ENCODE assay signal across 24 mouse cellular contexts in genomic region chr12:70018153-70018552, GRCm38 (mm10). TPM values are rescaled to one million over a fixed set of nuclear protein-coding genes. Genes with fewer than 3 reads are reported as not detected.
DNase-seq lines count a peak whose midpoint lies in the region; ATAC-seq and TF ChIP-seq lines count a peak whose summit lies in the region.
"Had no signal": no experiment of that assay in that cellular context is flagged by ENCODE, and none has a peak within 500 bp of the region (broad histone marks: within the 10 kb centered on the region; RNA-seq: fewer than 3 reads in every experiment).

No protein-coding gene starts in this region.

- TF ChIP-seq CTCF in left cerebral cortex, adult 2 months (IDR thresholded peaks at IDR 0.05), result no peak

- H3K27ac ChIP-seq in left cerebral cortex, adult 2 months, result peak overlapping the region; percentile 11; the same call in 1 of the 2 replicates
- H3K27ac ChIP-seq: embryonic facial prominence, embryonic 12.5 days; forebrain, embryonic 13.5 days; limb, embryonic 10.5 days had no signal

- DNase-seq in left cerebral cortex, adult 2 months (ENCODE audit: extremely low spot score in 1 of 2, low spot score in 2 of 2), result no peak
- no peak for DNase-seq in left cerebral cortex, postnatal 4 days
- peak; percentile 54 for DNase-seq in thymus, postnatal 0 days (ENCODE audit: low spot score)
- DNase-seq in cerebellum, adult 18-20 months, result no peak
- DNase-seq in cerebellum, adult 9-11 months, result no peak
- DNase-seq in spleen, postnatal 10 days (ENCODE audit: low spot score in 2 of 2), result no peak
- DNase-seq in lung, postnatal 36 days, result no peak
- DNase-seq: cerebellum, adult 9-10 months; gastrocnemius, postnatal 10 days; heart, adult 18-20 months; heart, postnatal 4 days; kidney, adult 11 months; kidney, postnatal 14 days; liver, postnatal 0 days; lung, postnatal 10 days; retina, postnatal 1 day had no signal

- no peak overlapping the region for H3K4me3 ChIP-seq in left cerebral cortex, adult 2 months
- H3K4me3 ChIP-seq: embryonic facial prominence, embryonic 12.5 days; erythroblast, embryonic 14.5 days; forebrain, embryonic 13.5 days; limb, embryonic 10.5 days had no signal

- intact Hi-C loops in left cerebral cortex, adult 2 months (cut with DNase I), result no loop called here
- intact Hi-C loops in left cerebral cortex, postnatal 4 days (cut with DNase I), result no loop called here

- ATAC-seq in granulocyte monocyte progenitor cell, adult 5-6 weeks (replicated peaks; ENCODE audit: poor library complexity, severe bottlenecking), result peak; percentile 46
- ATAC-seq: forebrain, embryonic 13.5 days; hindbrain, embryonic 16.5 days; liver, postnatal 0 days; midbrain, embryonic 16.5 days; Patski had no signal

RNA-seq across cellular contexts. Expression of gene Sav1, which starts 31.4 kb away (rescaled TPM):
- 10 to 100 TPM; 17.4 to 19.5 TPM for total RNA-seq in left cerebral cortex, adult 2 months (2021)
- 10 to 100 TPM; 26.0 to 27.0 TPM for total RNA-seq in left cerebral cortex, postnatal 4 days (2021)
- 47.7 and 59.2 TPM in 2 replicates for total RNA-seq in granulocyte monocyte progenitor cell, adult 5-6 weeks (2014; fragmentation: Nextera tagmentation)
- total RNA-seq in granulocyte monocyte progenitor cell, adult 5-6 weeks (2017), result 27.9 and 33.9 TPM in 2 replicates
- 5.1 and 5.5 TPM in 2 replicates for polyA plus RNA-seq in thymus, postnatal 0 days (2015; fragmentation: Nextera tagmentation; extraction: Ambion mirVana)
